Mouse (Mus musculus) heart, adult 11 months (tissue): Measurements from ENCODE around the gene Cmah.

Experiments used
- DNase-seq: peaks from one replicate; pipeline ENCODE4 v3.0.0; 2022

Cmah gene

GRCm38 (mm10) chr13:24327201-24327600 lies at the start of gene Cmah:
Cmah (plus strand) TSS chr13:24327404.
- peak; percentile 46 for DNase-seq

GRCm38 (mm10) chr13:24279407-24279761 lies 47.8 kb upstream of the Cmah start:
- DNase-seq: peak; percentile 82

GRCm38 (mm10) chr13:24279762-24280438 lies 47.3 kb upstream of the Cmah start:
- DNase-seq: peak; percentile 89

GRCm38 (mm10) chr13:24280439-24281431 lies 46.5 kb upstream of the Cmah start, which contains the start of gene Carmil1:
Carmil1 (minus strand) TSS chr13:24280795.
- peak; percentile 99 for DNase-seq

GRCm38 (mm10) chr13:24287381-24287780 lies 39.8 kb upstream of the Cmah start:
- peak; percentile 71 for DNase-seq

- peak; percentile 36 for DNase-seq
Measured at GRCm38 (mm10) chr13:24297252-24297651, 30.0 kb upstream of the Cmah start.

GRCm38 (mm10) chr13:24305486-24305885 lies 21.7 kb upstream of the Cmah start:
- peak; percentile 51 for DNase-seq

GRCm38 (mm10) chr13:24306248-24306647 lies 21.0 kb upstream of the Cmah start:
- DNase-seq: peak; percentile 41

DNA sequence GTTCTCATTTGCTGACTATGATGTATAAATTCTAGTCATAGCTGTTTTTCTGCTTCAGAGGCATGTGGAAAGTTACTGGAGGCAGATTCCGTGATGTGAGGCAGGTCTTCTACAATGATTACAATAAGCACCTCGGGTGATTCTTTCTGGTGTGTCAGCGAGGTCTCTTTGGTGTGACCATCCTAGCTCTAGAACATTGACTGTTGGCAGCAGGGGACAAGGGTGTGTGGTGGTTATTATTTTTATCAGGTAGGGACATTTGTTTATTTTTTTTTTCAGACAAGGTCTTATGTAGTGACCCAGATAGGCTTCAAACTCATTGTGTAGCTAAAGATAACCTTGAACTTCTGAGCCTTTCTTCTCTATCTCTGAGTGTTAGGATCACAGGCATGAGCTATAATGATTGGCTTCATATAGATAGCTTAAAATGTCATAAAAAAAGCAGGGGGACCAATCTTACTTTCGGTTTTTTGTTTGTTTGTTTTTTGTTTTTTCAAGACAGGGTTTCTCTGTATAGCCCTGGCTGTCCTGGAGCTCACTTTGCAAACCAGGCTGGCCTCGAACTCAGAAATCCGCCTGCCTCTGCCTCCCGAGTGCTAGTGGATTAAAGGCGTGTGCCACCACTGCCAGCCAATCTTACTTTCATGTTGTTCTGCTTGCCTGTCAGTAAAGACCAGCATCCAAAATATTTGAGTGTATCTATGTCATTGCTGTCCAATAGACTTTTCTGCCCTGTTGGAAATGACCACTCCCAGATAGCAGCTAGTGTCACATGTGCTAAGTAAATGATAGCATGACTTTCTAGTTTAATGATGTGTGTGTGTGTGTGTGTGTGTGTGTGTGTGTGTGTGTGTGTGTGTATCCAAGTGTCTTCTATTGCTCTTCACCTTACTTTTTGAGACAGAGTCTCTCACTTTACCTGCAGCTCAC lies 15.9 kb upstream of the Cmah start:
- DNase-seq: peak; percentile 27

DNA sequence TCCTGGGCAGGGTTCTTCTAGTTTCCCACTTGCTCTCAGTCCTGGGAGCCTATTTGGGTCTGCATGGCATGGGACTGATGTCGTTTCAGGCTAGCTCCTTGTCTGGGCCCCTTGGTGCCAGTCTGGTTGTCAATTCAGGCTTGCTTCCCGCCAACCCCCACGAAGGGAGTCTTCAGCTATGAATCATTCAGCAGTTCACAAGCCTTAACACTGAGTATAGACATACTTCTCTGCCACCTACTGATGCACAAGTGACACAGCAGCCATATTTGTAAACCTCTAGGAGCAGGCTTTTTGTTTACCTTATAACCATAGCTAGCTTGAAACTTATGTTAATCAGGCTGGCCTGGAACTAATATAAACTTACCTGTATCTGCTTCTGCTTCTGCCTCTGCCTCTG lies 10.6 kb upstream of the Cmah start:
- no peak for DNase-seq

DNA sequence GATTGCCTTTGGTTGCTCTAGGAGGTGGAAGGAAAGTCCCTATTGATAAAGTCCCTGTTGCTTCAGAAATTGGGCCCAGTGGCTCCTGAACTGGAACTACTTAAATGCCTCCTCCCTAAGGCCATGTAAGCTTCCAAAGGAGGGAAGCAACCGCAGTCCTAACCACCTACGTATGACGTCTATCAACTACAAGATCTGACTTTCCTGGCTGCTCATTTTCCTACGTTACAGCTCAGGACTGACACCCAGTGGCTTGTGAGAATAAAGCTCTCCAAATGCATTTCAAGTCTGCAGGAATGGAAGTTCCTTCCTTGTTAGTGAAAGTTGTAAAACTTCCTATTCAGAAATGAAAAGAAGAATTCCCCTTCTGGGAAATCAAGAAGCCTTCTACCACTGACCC lies 8.6 kb upstream of the Cmah start:
- DNase-seq: peak; percentile 67

DNA sequence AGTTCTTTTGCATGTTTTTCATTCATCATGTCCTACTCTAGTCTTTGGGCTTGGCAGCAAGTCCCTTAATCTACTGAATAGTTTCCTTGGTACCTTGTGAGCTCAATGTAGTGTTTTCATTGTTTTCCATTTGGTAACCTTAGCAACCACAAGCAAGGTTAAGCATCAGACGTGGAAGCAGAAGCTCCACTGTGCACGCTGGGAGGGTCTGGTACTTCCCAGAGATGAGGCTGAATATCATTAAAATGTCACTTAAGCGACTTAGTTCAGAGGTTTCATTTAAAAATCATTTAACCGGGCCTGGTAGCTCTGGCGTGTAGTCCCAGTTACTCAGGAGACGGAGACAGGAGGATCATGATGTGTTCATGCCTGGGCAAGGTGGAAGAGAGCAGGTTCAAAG lies 5.9 kb upstream of the Cmah start:
- DNase-seq: peak; percentile 46

- DNase-seq: peak; percentile 88
Measured at GRCm38 (mm10) chr13:24328036-24328817, 1.0 kb downstream of the Cmah start.

GRCm38 (mm10) chr13:24330128-24330527 lies 2.9 kb downstream of the Cmah start:
- peak; percentile 82 for DNase-seq

- DNase-seq: peak; percentile 62
Measured at GRCm38 (mm10) chr13:24330836-24331523, 3.8 kb downstream of the Cmah start.

DNA sequence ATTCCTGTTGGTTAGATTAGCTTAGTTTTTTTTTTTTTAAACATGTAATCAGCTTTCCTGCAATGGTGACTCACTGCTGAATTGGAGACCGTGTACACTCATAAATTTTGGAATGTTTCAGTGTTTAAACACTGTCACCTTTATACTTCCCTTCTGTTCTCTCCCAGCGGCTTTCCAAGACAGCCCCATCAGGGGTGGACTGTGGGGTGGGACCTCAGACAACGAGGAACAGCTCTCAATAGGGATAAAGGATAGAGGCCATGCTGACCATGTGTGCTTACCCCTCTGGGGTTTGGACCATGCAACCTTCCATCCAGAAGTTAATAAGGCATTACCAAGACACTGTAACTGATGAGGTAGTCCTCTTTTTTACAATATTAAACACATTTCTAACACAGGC lies 5.3 kb downstream of the Cmah start:
- peak; percentile 42 for DNase-seq

DNA sequence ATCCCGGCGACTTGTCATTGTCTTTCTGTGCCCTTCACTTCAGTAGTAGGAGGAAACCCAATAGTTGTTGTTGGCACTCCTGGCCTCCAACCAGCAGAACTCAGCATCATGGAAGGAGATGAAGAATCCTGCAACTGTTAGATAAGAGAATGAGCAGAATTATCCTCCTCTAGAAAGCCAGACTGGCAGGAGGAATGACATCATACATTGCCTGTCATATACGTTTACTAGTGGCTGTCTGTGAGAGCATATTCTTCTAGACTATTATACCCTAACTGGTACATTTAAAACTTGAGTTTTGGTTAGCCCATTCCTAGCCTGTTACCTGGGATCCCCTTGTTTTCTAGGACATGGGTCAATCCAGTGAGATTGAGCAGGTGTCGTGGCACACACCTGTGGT lies 9.6 kb downstream of the Cmah start:
- DNase-seq: peak; percentile 51

GRCm38 (mm10) chr13:24337874-24338273 lies 10.7 kb downstream of the Cmah start:
- no peak for DNase-seq

DNA sequence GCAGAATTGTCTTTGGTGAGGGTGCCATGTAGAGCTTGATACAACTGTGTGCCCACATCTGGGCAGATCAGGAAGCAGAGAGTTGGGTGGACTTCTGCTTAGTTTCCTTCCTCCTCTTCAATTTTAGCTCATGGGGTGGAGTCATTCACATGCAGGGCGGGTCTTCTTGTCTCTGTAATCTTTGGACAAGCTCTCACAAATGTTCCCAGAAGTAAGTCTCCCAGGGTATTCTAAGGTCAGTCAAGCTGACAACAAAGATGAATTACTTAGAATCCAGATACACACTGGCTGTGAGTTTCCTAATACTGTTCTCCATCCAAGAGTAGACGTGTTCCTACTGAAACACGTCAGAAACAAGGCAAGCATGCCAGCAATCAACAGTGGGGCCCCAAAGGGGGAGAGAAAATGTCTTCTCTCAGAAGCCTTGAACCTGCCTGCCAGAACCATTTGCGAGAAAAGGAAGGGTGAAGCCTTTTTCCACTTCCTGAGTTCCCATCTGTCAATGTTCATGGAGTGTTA lies 11.2 kb downstream of the Cmah start:
- DNase-seq: peak; percentile 98

DNA sequence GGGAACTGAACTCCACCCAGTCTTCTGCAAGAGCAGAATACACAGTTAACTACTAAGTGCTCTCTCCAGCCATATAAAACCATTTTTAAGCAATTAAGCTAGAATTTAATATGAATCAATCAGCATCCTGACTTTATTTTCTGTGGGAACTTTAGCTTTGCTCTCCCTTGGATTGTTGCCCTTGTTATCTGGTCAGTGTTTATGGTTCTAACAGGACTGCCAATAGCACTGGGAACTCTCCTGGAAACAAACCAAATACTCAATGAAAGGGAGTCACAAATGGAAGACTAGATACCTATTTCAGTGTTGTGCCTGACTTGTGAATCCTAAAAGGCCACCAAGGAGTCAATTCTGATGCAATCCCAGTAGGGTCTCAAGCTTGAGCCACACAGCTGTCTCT lies 12.7 kb downstream of the Cmah start:
- DNase-seq: no peak

DNA sequence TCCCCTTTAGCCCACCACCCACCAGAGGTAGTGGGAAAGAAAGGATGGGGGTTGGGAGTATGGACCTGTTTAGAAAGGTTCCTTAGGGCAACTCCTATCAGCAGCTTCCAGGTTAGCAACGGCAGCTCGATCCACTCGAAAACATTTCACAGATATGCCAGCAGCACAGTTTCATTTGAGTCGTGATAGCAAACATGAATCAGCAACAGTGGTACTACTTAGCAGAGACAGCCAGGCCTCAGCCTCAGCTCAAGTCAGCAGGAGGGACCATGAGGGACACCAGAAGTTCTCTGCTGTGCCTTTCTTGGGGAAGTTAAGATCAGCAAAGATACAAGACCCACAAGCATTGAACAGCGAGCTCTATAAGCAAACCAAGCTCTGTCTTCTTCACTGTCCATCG lies 13.3 kb downstream of the Cmah start:
- DNase-seq: no peak
